Mouse (Mus musculus) midbrain, postnatal 0 days (tissue): Measurements from ENCODE around the gene Cr1l. TPM values are rescaled to one million over a fixed set of nuclear protein-coding genes. Genes with fewer than 3 reads are reported as not detected.
A peak's percentile ranks its signal among the peaks of the same experiment; 100 is the strongest.

ENCODE experiments used
- ATAC-seq: fragments of 200-750 bp; cut with Nextera tagmentation; 2 replicates; pipeline ENCODE4 v1.8.0; 2017; ENCODE audit warnings: moderate number of reproducible peaks, mild to moderate bottlenecking, moderate TSS enrichment, moderate library complexity; ENCODE audit not compliant: low FRiP score
- DNase-seq: peaks from one replicate; pipeline ENCODE4 v3.0.0-alpha.2; 2015; ENCODE audit warnings: low spot score
- H3K27ac ChIP-seq: fragments of 300-500 bp; sonication (generic); 2 replicates; pipeline ENCODE4 v1.5.1; 2014; ENCODE audit warnings: low read depth, mild to moderate bottlenecking, low read length, mixed read lengths
- H3K27me3 ChIP-seq: fragments of 300-500 bp; sonication (generic); 2 replicates; pipeline ENCODE4 v1.6.1; 2014; ENCODE audit warnings: low read length, control low read depth, mixed read lengths; ENCODE audit not compliant: insufficient read depth
- H3K36me3 ChIP-seq: fragments of 300-500 bp; sonication (generic); 2 replicates; pipeline ENCODE4 v1.6.1; 2014; ENCODE audit warnings: low read length, control low read depth, mixed read lengths; ENCODE audit not compliant: insufficient read depth
- H3K4me1 ChIP-seq: fragments of 300-500 bp; sonication (generic); 2 replicates; pipeline ENCODE4 v1.6.1; 2014; ENCODE audit warnings: mild to moderate bottlenecking, control low read depth, antibody characterized with exemption, low read length, mixed read lengths; ENCODE audit not compliant: insufficient read depth
- H3K4me2 ChIP-seq: fragments of 300-500 bp; sonication (generic); 2 replicates; pipeline ENCODE4 v1.6.1; 2014; ENCODE audit warnings: low read depth, mild to moderate bottlenecking, low read length, mixed read lengths; ENCODE audit not compliant: poor library complexity, severe bottlenecking
- H3K4me3 ChIP-seq: fragments of 300-500 bp; sonication (generic); 2 replicates; pipeline ENCODE4 v1.5.1; 2014; ENCODE audit warnings: low read depth, mild to moderate bottlenecking, low read length, moderate library complexity
- H3K9ac ChIP-seq: fragments of 300-500 bp; sonication (generic); replicated peaks from 2 replicates; pipeline ENCODE4 v1.6.1; 2014; ENCODE audit warnings: mild to moderate bottlenecking, low read length, moderate library complexity, mixed read lengths; ENCODE audit not compliant: poor library complexity, severe bottlenecking
- H3K9me3 ChIP-seq: fragments of 300-500 bp; sonication (generic); 2 replicates; pipeline ENCODE4 v1.6.1; 2016; ENCODE audit warnings: low read length, control low read depth
- CTCF ChIP-seq: IDR thresholded peaks from 2 replicates; pipeline ENCODE4 v1.5.1; 2016; ENCODE audit warnings: antibody characterized with exemption, mild to moderate bottlenecking
- WGBS: fragments of 180-500 bp; shearing (Covaris S2); extraction: QIAGEN DNeasy Blood & Tissue Kit; methylation state at CpG from one replicate; pipeline ENCODE4 v1.1.7; 2014; 5-methylcytosine and 5-hydroxymethylcytosine counted together
- polyA plus RNA-seq: library from polyadenylated mRNA; unstranded; fragments of >200 nt; fragmentation: Nextera tagmentation; extraction: Ambion mirVana; gene quantifications from 2 replicates; pipeline ENCODE4 v1.2.1, GENCODE M21; 2015
- total RNA-seq: library from RNA; depleted of rRNA; stranded (reverse); fragments of >200 nt; gene quantifications from 2 replicates; pipeline ENCODE4 v1.2.3, GENCODE M21; 2014; rRNA removed

The Cr1l gene
- total and polyA plus RNA-seq, 2 experiments from 2014 or later, result 39.3 to 59.7 TPM

DNA sequence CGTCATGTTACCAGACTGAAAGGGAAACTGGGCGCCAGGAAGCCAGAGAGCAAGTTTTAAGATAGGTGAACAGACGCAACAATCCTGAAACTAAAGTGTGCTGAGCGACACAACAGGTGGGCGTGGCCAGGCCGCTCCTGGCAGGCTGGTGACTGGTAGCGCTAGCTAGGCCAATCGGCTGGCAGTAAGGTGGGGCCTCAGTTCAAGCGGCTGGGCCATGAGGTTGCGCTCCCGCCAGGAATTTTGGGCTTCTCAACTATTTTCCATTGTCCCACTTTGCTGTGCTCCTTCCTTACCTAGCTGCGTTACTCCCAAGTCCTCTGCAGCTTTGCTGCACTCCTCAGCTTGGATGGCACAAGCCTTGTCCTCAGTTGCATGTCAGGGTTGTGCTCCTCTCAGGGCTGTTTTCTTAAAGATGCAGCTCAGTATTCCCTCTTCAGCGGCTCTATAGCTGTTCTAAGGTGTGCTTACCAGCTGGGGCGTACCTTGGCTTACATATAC, 39.1 kb downstream of the Cr1l start, which contains the start of gene Cd46:
Gene Cd46, minus strand, starts transcription at position 30 of the 501 bp plus-strand sequence.
- DNase-seq (peak; percentile 71), ATAC-seq (peak; percentile 83)
- WGBS, result 2% methylated on average over 14 of the region's 14 CpGs
- no peaks in the 10 kb centered on the region for H3K27me3 ChIP-seq
- H3K4me1 ChIP-seq, result 0 out of 2 replicates have a peak, but pooled peaks cover 3% of the 10 kb centered on the region
- H3K36me3 ChIP-seq, result no peaks in the 10 kb centered on the region
- TF ChIP-seq CTCF, result no peak
- H3K4me2 ChIP-seq, result peak within 1 kb of the TSS; percentile 57
- H3K9ac ChIP-seq, result 0 out of 2 replicates have a peak within 1 kb of the TSS, but pooled peaks have one; percentile 33
- peak within 1 kb of the TSS; percentile 29 for H3K4me3 ChIP-seq
- no peaks in the 10 kb centered on the region for H3K9me3 ChIP-seq
- H3K27ac ChIP-seq, result no peak within 1 kb of the TSS

DNA sequence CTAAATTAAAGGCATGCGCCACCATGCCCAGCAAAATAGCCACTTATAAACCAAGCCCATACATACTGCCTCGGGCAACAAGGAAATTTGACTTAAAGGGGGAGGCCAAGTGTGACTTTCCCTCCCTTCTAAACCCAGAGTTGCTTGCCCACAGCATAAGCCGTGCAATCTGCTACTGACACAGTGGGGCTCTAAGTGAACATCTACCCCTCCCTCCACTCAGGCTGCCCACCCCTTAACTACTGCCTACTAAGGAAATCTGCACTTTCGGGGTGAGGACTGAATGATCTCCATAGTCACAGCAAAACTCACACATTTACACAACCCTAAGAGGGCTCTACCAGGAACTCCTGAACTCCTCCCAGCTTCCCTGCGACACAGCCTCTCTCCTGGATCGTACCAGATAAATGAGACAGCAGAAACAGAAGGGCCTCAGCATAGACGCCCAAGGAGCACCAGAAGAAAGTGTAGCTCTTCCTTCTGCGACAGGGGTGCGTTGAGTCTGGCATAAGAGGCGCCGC, 39.6 kb downstream of the Cr1l start:
- DNase-seq (no peak), ATAC-seq (no peak; the same call in 1 of the 2 replicates)
- 0 out of 2 replicates have a peak, but pooled peaks cover 3% of the 10 kb centered on the region for H3K4me1 ChIP-seq
- no peaks in the 10 kb centered on the region for H3K36me3 ChIP-seq
- peak overlapping the region; percentile 57 for H3K4me2 ChIP-seq
- H3K27me3 ChIP-seq, result no peaks in the 10 kb centered on the region
- H3K27ac ChIP-seq, result no peak overlapping the region
- no peak for TF ChIP-seq CTCF
- no peaks in the 10 kb centered on the region for H3K9me3 ChIP-seq
- H3K9ac ChIP-seq, result 0 out of 2 replicates have a peak overlapping the region, but pooled peaks have one; percentile 33
- peak overlapping the region; percentile 29 for H3K4me3 ChIP-seq
- WGBS, result 20% methylated on average over 11 of the region's 11 CpGs

DNA sequence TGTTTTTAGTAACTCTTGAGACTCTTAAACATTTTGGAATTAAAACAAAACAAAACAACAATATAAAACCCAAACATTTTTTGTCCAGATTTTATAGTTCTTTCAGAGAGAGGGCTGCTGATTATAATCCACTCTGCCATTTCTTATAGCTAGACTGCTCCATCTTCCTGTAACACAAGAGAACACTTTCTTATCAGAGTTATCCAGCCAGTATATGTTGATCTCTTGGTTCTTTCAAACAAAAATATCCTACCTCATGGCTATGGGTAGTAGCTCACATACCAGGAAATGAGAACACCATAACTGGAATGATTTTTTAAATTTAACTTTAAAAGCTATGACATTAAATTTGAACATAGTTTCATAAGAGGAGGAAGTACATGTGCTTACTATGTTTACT, 49.2 kb downstream of the Cr1l start:
- DNase-seq (no peak), ATAC-seq (no peak)
- H3K4me2 ChIP-seq, result no peak overlapping the region
- H3K9ac ChIP-seq, result no peak overlapping the region
- no peak overlapping the region for H3K4me3 ChIP-seq
- no peaks in the 10 kb centered on the region for H3K36me3 ChIP-seq
- no peak for TF ChIP-seq CTCF
- H3K4me1 ChIP-seq, result no peaks in the 10 kb centered on the region
- H3K9me3 ChIP-seq, result no peaks in the 10 kb centered on the region
- no peaks in the 10 kb centered on the region for H3K27me3 ChIP-seq
- no peak overlapping the region for H3K27ac ChIP-seq

Other genes with a start within 250 kb of the Cr1l start
- gene Cd34, start 192.8 kb downstream of the Cr1l start, total RNA-seq, result 18.5 and 23.9 TPM in 2 replicates
- gene Cd34, start 192.8 kb downstream of the Cr1l start, polyA plus RNA-seq, result 17.6 and 20.3 TPM in 2 replicates
- gene Cd46, start 39.3 kb downstream of the Cr1l start, total RNA-seq, result 3.4 and 5.3 TPM in 2 replicates
- 1.0 and 1.2 TPM in 2 replicates for gene Cd46, start 39.3 kb downstream of the Cr1l start, polyA plus RNA-seq
- 0.22 and 1.7 TPM in 2 replicates for gene Cr2, start 45.1 kb upstream of the Cr1l start, total RNA-seq
- 0.34 and 0.63 TPM in 2 replicates for gene Cr2, start 45.1 kb upstream of the Cr1l start, polyA plus RNA-seq